Mouse (Mus musculus) T-cell, adult 2 months (primary cell): ENCODE results near the gene Cryba2.

ENCODE experiments used
- DNase-seq: peaks from one replicate; pipeline ENCODE4 v3.0.0; 2022; ENCODE audit warnings: low spot score

Cryba2 gene

DNA sequence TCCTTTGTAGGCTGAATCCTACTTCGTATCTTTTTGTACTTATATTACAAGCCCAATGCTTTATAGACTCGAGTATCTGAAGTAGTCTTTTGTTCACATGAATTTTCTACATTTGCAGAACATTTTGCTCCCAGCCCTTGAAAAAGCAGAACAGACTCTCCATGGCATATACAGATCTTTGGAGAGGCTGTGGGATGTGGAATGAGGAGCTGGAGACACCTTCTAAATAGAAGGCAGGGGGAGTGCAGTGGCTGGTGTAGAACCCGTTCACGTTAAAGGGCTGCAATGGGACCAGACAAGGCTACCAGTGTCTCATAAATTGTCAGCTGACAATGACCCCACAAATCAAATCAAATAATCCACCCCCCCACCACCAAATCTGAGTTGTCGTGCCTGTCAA is 44.0 kb downstream of the Cryba2 start:
- no peak for DNase-seq

DNA sequence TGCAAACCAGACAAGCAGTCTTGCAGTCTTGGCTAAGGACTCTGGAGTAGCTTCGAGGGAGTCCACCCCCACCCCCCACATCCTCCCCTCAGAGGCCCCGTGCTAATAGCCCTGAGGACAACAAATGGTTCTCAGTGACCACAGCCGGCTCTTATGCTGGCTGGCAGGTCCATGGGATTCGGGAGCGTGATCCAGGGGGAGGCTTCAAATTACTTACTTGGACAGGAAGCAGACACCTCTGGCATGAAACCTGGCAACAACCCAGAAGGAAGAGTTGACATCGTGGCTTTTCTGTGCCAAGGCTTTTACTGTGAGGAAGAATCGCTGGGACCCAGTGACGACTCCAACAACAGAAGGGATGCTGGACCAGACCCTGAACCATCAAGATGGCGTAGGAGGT is 46.6 kb downstream of the Cryba2 start:
- DNase-seq: no peak

DNA sequence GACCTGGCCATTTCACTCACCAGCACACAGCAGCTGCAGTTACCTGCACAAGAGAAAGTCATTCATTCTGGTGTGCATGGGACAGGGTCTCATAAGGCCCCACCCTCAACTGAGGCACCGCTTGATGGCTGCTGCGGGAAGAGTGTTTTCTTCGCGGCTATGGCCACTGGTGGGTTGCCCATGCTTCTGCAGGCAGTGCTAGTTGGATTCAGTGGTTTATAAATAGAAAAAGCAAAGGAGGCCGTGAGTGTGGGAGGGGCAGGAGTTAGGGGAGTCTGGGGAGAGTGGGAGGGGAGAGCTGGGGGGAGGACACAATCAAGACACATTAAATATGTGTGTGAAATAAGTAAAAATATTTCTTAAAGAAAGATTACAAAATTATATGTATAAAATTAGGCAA is 49.9 kb downstream of the Cryba2 start:
- no peak for DNase-seq
